Mouse (Mus musculus) liver, embryonic 14.5 days (tissue): ENCODE data around the gene Dusp22.

ENCODE experiments used
- CTCF ChIP-seq: IDR thresholded peaks from 2 replicates; pipeline ENCODE4 v1.5.1; 2016; ENCODE audit warnings: antibody characterized with exemption, low read depth, control low read depth
- EP300 ChIP-seq: IDR thresholded peaks from 2 replicates; pipeline ENCODE4 v1.6.1; 2016; ENCODE audit warnings: antibody characterized with exemption, low read depth

- TF ChIP-seq CTCF, result no peak
- no peak for TF ChIP-seq EP300
These were observed 87.7 kb downstream of the Dusp22 start for GRCm38 (mm10) chr13:30747504-30747903.
